Mouse (Mus musculus): Measurements from ENCODE around the gene Snd1.

The Snd1 gene

DNA sequence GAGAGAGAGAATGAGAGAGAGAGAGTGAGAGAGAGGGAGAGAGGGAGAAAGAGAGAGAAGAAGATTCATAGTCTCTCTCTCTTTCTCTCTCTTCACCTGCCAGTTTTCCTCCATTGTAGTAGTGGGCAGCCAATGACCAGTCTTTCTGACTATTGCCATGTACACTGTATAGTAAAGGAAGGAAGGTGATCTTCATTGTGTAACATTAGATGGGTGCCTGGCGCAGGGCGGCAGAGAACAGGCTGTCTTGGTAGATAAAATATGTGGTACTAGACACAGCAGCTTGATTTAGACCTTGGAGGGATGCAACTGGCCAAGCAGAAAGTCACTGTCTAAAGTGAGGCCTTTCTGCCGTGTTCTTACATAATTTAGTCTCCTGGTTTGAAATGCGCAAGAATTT lies 139.9 kb downstream of the Snd1 start:
- TF ChIP-seq NANOG (IDR thresholded peaks at IDR 0.05; ENCODE audit: borderline replicate concordance, low read length) (no peak), POU5F1 (IDR thresholded peaks at IDR 0.05; ENCODE audit: borderline replicate concordance, low read length) (no peak), CTCF (conservative IDR thresholded peaks at IDR 0.05; ENCODE audit: low read length) (no peak)
- Histone ChIP-seq H3K4me3 (replicated peaks; ENCODE audit: low read length) (no peak overlapping the region), H3K27me3 (ENCODE audit: insufficient read depth, low read length) (no peaks in the 10 kb centered on the region), H3K9me3 (ENCODE audit: low read length) (no peaks in the 10 kb centered on the region), H3K36me3 (ENCODE audit: insufficient read depth, low read length) (0 out of 2 replicates have a peak, but pooled peaks cover 3% of the 10 kb centered on the region), H3K4me1 (replicated peaks; ENCODE audit: low read depth, low read length) (peaks cover 22% of the 10 kb centered on the region)

DNA sequence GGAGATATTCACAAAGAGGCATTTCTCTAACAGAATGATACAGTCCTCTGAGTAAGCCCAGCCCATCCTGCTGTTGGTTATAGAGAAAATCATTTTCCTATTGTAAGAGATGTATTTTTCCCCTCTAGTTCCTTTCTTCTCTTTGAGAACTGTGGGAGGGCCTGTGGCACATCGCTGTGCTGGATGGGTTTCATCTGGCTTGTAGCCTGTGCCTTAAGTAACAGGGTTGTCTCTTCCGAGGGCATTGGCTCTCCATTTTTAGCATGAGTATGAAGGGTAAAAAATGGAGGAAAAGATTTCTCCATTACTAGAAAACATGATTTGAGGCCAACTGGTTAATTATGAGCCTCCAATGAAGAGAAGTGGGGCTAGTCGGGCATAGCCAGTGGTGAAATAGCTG lies 140.5 kb downstream of the Snd1 start:
- Histone ChIP-seq H3K27me3 (ENCODE audit: insufficient read depth, low read length) (no peaks in the 10 kb centered on the region), H3K36me3 (ENCODE audit: insufficient read depth, low read length) (0 out of 2 replicates have a peak, but pooled peaks cover 3% of the 10 kb centered on the region), H3K4me3 (replicated peaks; ENCODE audit: low read length) (no peak overlapping the region), H3K4me1 (replicated peaks; ENCODE audit: low read depth, low read length) (peaks cover 21% of the 10 kb centered on the region), H3K9me3 (ENCODE audit: low read length) (no peaks in the 10 kb centered on the region)
- TF ChIP-seq NANOG (IDR thresholded peaks at IDR 0.05; ENCODE audit: borderline replicate concordance, low read length) = no peak
- no peak for TF ChIP-seq POU5F1 (IDR thresholded peaks at IDR 0.05; ENCODE audit: borderline replicate concordance, low read length)
- no peak for TF ChIP-seq CTCF (conservative IDR thresholded peaks at IDR 0.05; ENCODE audit: low read length)

DNA sequence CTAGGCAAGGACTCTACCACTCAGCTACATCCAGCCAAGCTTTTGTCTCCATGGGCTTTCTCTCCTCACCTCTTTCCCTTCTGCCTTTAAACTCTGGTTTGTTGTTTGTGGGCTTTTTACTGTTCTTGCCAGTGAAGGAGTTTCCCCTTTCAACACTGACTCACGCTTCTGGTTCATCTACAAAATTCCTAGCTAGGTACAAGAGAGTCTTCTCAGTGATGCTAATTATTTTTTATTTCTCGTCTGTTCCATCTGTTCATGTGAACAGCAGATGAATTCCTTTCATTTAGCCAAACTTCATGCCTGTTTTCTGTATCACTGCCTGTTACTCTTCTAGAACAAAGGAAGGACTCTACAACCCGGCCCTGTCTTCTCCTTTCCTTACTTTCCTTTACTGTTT lies 141.0 kb downstream of the Snd1 start:
- TF ChIP-seq POU5F1 (IDR thresholded peaks at IDR 0.05; ENCODE audit: borderline replicate concordance, low read length) (no peak), CTCF (conservative IDR thresholded peaks at IDR 0.05; ENCODE audit: low read length) (no peak), NANOG (IDR thresholded peaks at IDR 0.05; ENCODE audit: borderline replicate concordance, low read length) (no peak)
- no peaks in the 10 kb centered on the region for H3K9me3 ChIP-seq (ENCODE audit: low read length)
- 0 out of 2 replicates have a peak, but pooled peaks cover 3% of the 10 kb centered on the region for H3K36me3 ChIP-seq (ENCODE audit: insufficient read depth, low read length)
- H3K4me3 ChIP-seq (replicated peaks; ENCODE audit: low read length) = no peak overlapping the region
- peaks cover 21% of the 10 kb centered on the region for H3K4me1 ChIP-seq (replicated peaks; ENCODE audit: low read depth, low read length)
- no peaks in the 10 kb centered on the region for H3K27me3 ChIP-seq (ENCODE audit: insufficient read depth, low read length)

DNA sequence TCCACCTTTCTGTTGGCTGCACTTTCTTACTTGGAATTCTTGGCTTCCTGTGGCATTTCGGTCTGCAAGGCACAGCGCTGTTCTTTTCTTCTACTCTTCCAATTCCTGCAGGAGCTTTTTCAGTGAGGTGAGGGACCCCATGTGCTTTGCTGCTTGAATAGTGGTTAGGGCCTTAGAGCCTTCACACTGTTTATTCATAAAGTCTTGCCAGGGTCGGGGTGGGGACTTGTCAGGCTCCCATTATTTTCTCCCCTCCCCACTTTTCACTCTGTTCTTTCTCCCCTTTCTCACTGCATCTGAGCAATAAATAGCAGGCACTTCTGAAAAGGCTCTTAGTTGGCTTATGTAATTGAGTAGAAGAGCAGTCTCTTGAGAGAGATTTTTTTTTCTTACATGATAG lies 143.4 kb downstream of the Snd1 start:
- no peaks in the 10 kb centered on the region for H3K9me3 ChIP-seq (ENCODE audit: low read length)
- H3K4me1 ChIP-seq (replicated peaks; ENCODE audit: low read depth, low read length) = peaks cover 21% of the 10 kb centered on the region
- peaks cover 13% of the 10 kb centered on the region for H3K36me3 ChIP-seq (ENCODE audit: insufficient read depth, low read length)
- no peak overlapping the region for H3K4me3 ChIP-seq (replicated peaks; ENCODE audit: low read length)
- no peaks in the 10 kb centered on the region for H3K27me3 ChIP-seq (ENCODE audit: insufficient read depth, low read length)
- TF ChIP-seq POU5F1 (IDR thresholded peaks at IDR 0.05; ENCODE audit: borderline replicate concordance, low read length) (no peak), CTCF (conservative IDR thresholded peaks at IDR 0.05; ENCODE audit: low read length) (no peak), NANOG (IDR thresholded peaks at IDR 0.05; ENCODE audit: borderline replicate concordance, low read length) (no peak)

DNA sequence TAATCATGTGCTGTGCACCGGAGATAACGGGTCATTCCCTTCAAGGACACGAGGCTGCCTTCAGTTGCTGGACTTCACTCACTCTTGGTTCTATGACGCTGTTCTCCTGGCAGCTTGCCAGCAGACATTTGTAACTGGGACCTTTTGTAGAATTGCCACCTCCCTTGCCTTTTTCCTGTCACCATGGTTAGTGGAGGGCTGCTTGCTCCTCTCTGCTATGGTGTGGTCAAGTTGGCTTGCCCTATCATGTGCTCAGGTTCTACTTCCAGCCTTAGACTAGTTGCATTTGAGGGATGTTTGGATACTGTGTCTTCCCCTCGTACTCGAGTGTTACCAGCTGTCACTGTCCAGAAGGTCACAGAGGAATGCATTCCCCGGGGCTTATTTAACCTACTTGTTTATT lies 143.8 kb downstream of the Snd1 start:
- Histone ChIP-seq H3K36me3 (ENCODE audit: insufficient read depth, low read length) (peaks cover 13% of the 10 kb centered on the region), H3K27me3 (ENCODE audit: insufficient read depth, low read length) (no peaks in the 10 kb centered on the region), H3K4me3 (replicated peaks; ENCODE audit: low read length) (no peak overlapping the region), H3K9me3 (ENCODE audit: low read length) (no peaks in the 10 kb centered on the region), H3K4me1 (replicated peaks; ENCODE audit: low read depth, low read length) (peaks cover 21% of the 10 kb centered on the region)
- no peak for TF ChIP-seq POU5F1 (IDR thresholded peaks at IDR 0.05; ENCODE audit: borderline replicate concordance, low read length)
- TF ChIP-seq CTCF (conservative IDR thresholded peaks at IDR 0.05; ENCODE audit: low read length) = no peak
- no peak for TF ChIP-seq NANOG (IDR thresholded peaks at IDR 0.05; ENCODE audit: borderline replicate concordance, low read length)

DNA sequence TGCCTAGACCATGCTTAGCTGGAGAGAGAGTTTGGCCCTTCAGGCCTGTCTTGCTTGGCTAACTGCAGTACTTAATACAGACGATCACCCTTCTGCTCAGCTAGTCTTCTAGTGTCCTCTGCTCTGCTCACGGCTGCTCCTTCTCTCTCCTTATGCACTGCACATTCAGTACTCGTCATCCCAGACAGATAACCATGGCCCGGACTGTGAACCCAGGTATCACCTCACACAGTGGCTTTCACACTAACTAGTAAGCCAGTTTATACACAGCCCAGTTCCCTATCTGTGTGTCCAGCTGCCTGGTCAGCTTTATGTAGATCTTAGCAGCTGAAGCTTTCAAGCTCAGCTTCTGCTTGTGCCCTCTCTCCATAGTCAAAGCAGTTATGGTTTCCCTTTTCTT lies 146.5 kb downstream of the Snd1 start:
- H3K36me3 ChIP-seq (ENCODE audit: insufficient read depth, low read length) = peaks cover 21% of the 10 kb centered on the region
- no peak for TF ChIP-seq POU5F1 (IDR thresholded peaks at IDR 0.05; ENCODE audit: borderline replicate concordance, low read length)
- no peaks in the 10 kb centered on the region for H3K27me3 ChIP-seq (ENCODE audit: insufficient read depth, low read length)
- H3K4me3 ChIP-seq (replicated peaks; ENCODE audit: low read length) = no peak overlapping the region
- no peaks in the 10 kb centered on the region for H3K9me3 ChIP-seq (ENCODE audit: low read length)
- H3K4me1 ChIP-seq (replicated peaks; ENCODE audit: low read depth, low read length) = peaks cover 21% of the 10 kb centered on the region

DNA sequence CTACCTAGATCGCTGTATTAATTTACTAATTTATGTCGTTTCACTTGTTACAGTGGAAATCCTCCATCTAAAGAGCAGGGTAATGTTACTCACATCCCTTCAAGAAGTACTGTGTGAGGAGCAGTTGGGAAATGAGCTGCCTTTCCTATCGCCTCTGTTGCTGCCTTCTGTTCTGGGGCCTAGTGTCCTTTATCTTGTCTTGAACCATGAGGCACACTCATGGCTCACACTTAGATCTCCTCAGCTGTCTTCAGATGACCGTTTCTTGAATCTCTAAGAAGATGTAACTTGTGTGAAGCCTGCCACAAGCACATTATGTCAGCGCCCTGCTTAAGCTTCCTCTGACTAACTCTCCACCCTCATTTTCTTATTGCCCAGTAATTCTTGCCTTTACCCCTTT lies 147.0 kb downstream of the Snd1 start:
- TF ChIP-seq NANOG (IDR thresholded peaks at IDR 0.05; ENCODE audit: borderline replicate concordance, low read length) (no peak), CTCF (conservative IDR thresholded peaks at IDR 0.05; ENCODE audit: low read length) (no peak), POU5F1 (IDR thresholded peaks at IDR 0.05; ENCODE audit: borderline replicate concordance, low read length) (no peak)
- H3K9me3 ChIP-seq (ENCODE audit: low read length) = no peaks in the 10 kb centered on the region

DNA sequence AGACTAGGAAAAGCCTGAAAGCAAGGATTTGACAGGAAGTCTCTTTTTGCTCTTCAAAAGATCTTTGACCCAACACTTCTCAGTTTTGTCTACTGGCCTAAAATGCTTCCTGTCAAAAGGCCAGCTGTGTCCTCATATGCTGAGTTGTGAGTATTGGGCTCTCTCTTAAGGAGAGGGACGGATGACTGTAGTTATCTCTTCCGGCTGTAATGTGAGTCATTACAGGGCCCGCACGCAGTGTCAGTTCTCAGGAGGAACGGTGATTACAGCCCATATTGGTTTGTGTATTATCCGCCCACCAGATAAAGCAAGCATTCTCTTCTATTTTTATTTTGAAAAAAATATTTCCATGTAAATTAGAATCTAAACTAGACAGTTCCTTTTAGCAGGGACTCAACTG lies 147.6 kb downstream of the Snd1 start:
- no peaks in the 10 kb centered on the region for H3K9me3 ChIP-seq (ENCODE audit: low read length)
- peaks cover 21% of the 10 kb centered on the region for H3K4me1 ChIP-seq (replicated peaks; ENCODE audit: low read depth, low read length)
- H3K27me3 ChIP-seq (ENCODE audit: insufficient read depth, low read length) = no peaks in the 10 kb centered on the region
- peaks cover 28% of the 10 kb centered on the region for H3K36me3 ChIP-seq (ENCODE audit: insufficient read depth, low read length)
- no peak for TF ChIP-seq POU5F1 (IDR thresholded peaks at IDR 0.05; ENCODE audit: borderline replicate concordance, low read length)
- TF ChIP-seq NANOG (IDR thresholded peaks at IDR 0.05; ENCODE audit: borderline replicate concordance, low read length) = no peak
- no peak for TF ChIP-seq CTCF (conservative IDR thresholded peaks at IDR 0.05; ENCODE audit: low read length)
- H3K4me3 ChIP-seq (replicated peaks; ENCODE audit: low read length) = no peak overlapping the region

More for the DNA sequence above, 147.0 kb downstream of the Snd1 start:
- no peak overlapping the region for H3K4me3 ChIP-seq (replicated peaks; ENCODE audit: low read length)
- H3K27me3 ChIP-seq (ENCODE audit: insufficient read depth, low read length) = no peaks in the 10 kb centered on the region
- H3K36me3 ChIP-seq (ENCODE audit: insufficient read depth, low read length) = peaks cover 24% of the 10 kb centered on the region
- peaks cover 21% of the 10 kb centered on the region for H3K4me1 ChIP-seq (replicated peaks; ENCODE audit: low read depth, low read length)

DNA sequence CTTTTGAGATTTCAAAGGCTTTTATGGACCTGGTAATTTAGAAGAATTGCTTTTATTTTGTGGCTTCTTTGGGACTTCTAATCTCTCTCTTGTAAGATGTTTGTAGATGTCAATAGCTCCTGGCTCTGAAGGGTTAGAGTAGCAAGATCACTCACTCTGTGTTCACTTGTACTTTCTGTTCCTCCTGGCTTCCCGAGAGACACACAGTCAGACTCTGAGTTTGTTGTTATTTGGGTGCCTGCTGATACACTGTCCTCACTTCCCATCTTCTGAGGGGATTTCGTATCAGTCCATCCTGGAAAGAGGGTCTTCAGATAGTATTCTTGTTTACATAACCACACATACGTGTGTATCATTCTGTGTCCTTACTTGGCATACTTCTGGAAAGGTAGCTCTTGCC lies 148.0 kb downstream of the Snd1 start:
- H3K9me3 ChIP-seq (ENCODE audit: low read length) = no peaks in the 10 kb centered on the region
- H3K4me3 ChIP-seq (replicated peaks; ENCODE audit: low read length) = no peak overlapping the region
- no peaks in the 10 kb centered on the region for H3K27me3 ChIP-seq (ENCODE audit: insufficient read depth, low read length)
- peaks cover 17% of the 10 kb centered on the region for H3K4me1 ChIP-seq (replicated peaks; ENCODE audit: low read depth, low read length)
- peaks cover 31% of the 10 kb centered on the region for H3K36me3 ChIP-seq (ENCODE audit: insufficient read depth, low read length)
- no peak for TF ChIP-seq POU5F1 (IDR thresholded peaks at IDR 0.05; ENCODE audit: borderline replicate concordance, low read length)
- TF ChIP-seq CTCF (conservative IDR thresholded peaks at IDR 0.05; ENCODE audit: low read length) = no peak
- TF ChIP-seq NANOG (IDR thresholded peaks at IDR 0.05; ENCODE audit: borderline replicate concordance, low read length) = no peak

Data from E14TG2a.4 (cell line).